Mouse (Mus musculus) midbrain, embryonic 16.5 days (tissue): ENCODE data around the gene Gnb1l. TPM values are rescaled to one million over a fixed set of nuclear protein-coding genes. Genes with fewer than 3 reads are reported as not detected.
A peak's percentile ranks its signal among the peaks of the same experiment; 100 is the strongest.

Source experiments
- ATAC-seq: fragments of 200-750 bp; cut with Nextera tagmentation; 2 replicates; pipeline ENCODE4 v1.8.0; 2017; ENCODE audit warnings: moderate TSS enrichment
- H3K27ac ChIP-seq: fragments of 300-500 bp; sonication (generic); 2 replicates; pipeline ENCODE4 v1.5.1; 2014; ENCODE audit warnings: mild to moderate bottlenecking, low read length, mixed read lengths
- H3K27me3 ChIP-seq: fragments of 300-500 bp; sonication (generic); 2 replicates; pipeline ENCODE4 v1.6.1; 2014; ENCODE audit warnings: low read depth, low read length, mixed read lengths; ENCODE audit not compliant: control insufficient read depth, insufficient read depth
- H3K36me3 ChIP-seq: fragments of 300-500 bp; sonication (generic); 2 replicates; pipeline ENCODE4 v1.6.1; 2014; ENCODE audit warnings: mild to moderate bottlenecking, low read length, moderate library complexity, mixed read lengths; ENCODE audit not compliant: control insufficient read depth, insufficient read depth
- H3K4me1 ChIP-seq: fragments of 300-500 bp; sonication (generic); 2 replicates; pipeline ENCODE4 v1.6.1; 2014; ENCODE audit warnings: mild to moderate bottlenecking, low read length, mixed read lengths; ENCODE audit not compliant: control insufficient read depth, insufficient read depth
- H3K4me2 ChIP-seq: fragments of 300-500 bp; sonication (generic); 2 replicates; pipeline ENCODE4 v1.6.1; 2014; ENCODE audit warnings: mild to moderate bottlenecking, low read length, mixed read lengths
- H3K4me3 ChIP-seq: fragments of 300-500 bp; sonication (generic); 2 replicates; pipeline ENCODE4 v1.5.1; 2014; ENCODE audit warnings: low read depth, mild to moderate bottlenecking, low read length, moderate library complexity, mixed read lengths
- H3K9ac ChIP-seq: fragments of 300-500 bp; sonication (generic); 2 replicates; pipeline ENCODE4 v1.6.1; 2014; ENCODE audit warnings: low read depth, low read length, mixed read lengths
- H3K9me3 ChIP-seq: fragments of 300-500 bp; sonication (generic); replicated peaks from 2 replicates; pipeline ENCODE4 v1.6.1; 2014; ENCODE audit warnings: mild to moderate bottlenecking, low read length, mixed read lengths; ENCODE audit not compliant: control insufficient read depth, poor library complexity, severe bottlenecking
- WGBS: fragments of 180-500 bp; shearing (Covaris S2); extraction: QIAGEN DNeasy Blood & Tissue Kit; methylation state at CpG from one replicate; pipeline ENCODE4 v1.1.7; 2014; 5-methylcytosine and 5-hydroxymethylcytosine counted together
- polyA plus RNA-seq: library from polyadenylated mRNA; unstranded; fragments of >200 nt; fragmentation: Nextera tagmentation; extraction: Ambion mirVana; gene quantifications from 2 replicates; pipeline ENCODE4 v1.2.1, GENCODE M21; 2015

Gene Gnb1l
- polyA plus RNA-seq, 1 experiment from 2014 or later: 17.6 TPM

DNA sequence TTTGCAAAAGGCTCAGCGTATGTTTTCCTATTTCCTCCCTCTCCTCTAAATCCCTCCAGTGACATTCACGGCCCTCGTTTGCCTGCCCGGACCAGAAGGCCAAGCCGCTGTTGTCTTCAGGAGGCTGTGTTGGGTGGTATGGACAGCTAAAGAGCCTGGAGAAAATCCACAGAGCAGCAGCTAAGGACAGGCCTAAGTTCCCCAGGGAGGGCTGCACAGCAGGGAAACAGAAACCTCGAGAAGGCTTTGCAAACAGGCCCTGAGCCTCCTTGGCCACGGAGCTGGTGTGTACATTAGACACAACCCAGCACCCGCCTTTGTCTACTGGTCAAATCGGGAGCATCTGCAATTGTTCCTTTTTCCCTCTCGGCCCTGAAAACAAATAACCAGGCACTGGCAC, 87.2 kb downstream of the Gnb1l start:
- Histone ChIP-seq H3K9ac (no peak overlapping the region), H3K36me3 (no peaks in the 10 kb centered on the region), H3K4me2 (no peak overlapping the region), H3K4me1 (peaks cover 28% of the 10 kb centered on the region), H3K4me3 (no peak overlapping the region), H3K27ac (no peak overlapping the region), H3K9me3 (no peaks in the 10 kb centered on the region), H3K27me3 (peaks cover 79% of the 10 kb centered on the region)
- 4% methylated on average over 10 of the region's 10 CpGs for WGBS
- no peak for ATAC-seq

DNA sequence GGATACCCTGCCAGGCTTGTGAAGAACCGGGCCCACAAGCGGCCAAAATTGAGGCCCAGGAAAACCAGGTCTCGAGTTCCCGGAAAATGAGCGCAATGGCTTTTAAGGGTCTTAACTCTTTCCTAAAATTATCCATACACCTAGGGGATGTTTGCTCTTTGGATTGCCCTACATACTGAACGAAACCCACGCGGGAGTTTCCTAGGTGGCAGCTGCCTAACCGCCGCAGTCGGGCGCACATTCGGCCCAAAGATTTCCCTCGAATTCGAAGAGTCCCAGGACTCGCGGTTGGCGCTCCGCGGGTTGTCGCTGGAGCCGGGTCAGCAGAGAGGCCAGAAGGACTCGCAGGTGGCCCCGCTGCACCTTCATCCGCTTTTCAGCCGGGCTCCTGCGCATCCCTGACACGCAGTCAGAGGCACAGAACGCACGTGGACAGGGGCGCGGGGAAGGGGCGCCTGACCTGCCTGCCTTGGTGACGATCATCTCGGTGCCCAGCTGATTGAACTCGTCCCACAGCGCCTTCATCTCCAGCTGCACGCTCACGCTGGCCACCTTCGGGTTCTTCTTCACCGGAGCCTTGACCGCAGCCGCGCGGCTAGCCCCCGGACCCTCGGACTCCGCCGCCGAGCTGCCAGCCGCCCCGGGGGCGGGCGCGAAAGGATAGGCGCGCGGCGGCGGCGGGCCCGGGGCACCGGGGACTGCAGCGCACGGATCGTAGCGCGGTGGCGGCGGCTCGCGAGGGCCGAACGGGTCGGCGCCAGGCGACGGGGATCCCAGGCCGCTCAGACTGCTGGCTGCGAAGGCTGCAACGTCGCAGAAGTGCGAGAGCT, 87.8 kb downstream of the Gnb1l start:
- no peaks in the 10 kb centered on the region for H3K9me3 ChIP-seq
- H3K27ac ChIP-seq: no peak overlapping the region
- peaks cover 29% of the 10 kb centered on the region for H3K4me1 ChIP-seq
- no peaks in the 10 kb centered on the region for H3K36me3 ChIP-seq
- H3K9ac ChIP-seq: peak overlapping the region; percentile 11; the same call in 1 of the 2 replicates
- peaks cover 79% of the 10 kb centered on the region for H3K27me3 ChIP-seq
- 1% methylated on average over 66 of the region's 83 CpGs for WGBS
- H3K4me3 ChIP-seq: peak overlapping the region; percentile 35
- peak overlapping the region; percentile 58 for H3K4me2 ChIP-seq
- no peak for ATAC-seq

DNA sequence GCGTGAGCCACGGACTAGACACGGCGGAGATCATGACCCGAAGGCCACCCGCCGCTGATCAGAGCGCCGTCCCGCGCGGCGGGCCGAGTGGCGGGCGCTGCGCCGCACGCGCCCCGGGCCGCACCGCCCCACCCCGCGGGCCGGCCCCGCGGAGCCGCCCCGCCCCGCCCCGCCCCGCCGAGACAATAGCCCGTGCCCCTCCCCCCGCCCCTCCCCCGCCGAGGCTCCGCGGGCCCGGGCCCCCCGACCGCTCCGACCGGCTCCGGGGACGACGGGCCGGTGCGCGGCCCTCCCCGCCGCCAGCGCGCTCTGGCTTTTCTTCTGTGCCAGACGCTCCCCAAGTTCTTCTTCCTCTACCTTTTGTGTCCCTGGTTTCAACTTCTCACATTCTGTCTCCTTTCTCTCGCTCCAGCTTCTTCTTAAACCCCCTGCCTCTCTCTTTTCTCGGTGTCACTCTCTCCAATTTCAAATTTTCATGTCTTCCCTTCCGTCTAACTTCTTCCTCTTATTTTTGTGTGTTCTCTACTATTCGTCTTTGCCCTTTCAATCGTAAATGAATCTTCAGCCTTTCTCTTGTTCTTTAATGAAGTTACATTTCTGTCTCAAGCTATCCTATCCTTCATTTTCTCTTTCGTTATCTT, 88.5 kb downstream of the Gnb1l start:
- Histone ChIP-seq H3K4me2 (peak overlapping the region; percentile 58), H3K9me3 (no peaks in the 10 kb centered on the region), H3K4me1 (peaks cover 27% of the 10 kb centered on the region), H3K36me3 (no peaks in the 10 kb centered on the region), H3K9ac (0 out of 2 replicates have a peak overlapping the region, but pooled peaks have one; percentile 11), H3K4me3 (peak overlapping the region; percentile 35), H3K27ac (no peak overlapping the region), H3K27me3 (peaks cover 80% of the 10 kb centered on the region)
- ATAC-seq: no peak
- WGBS: under 1% methylated on average over 29 of the region's 62 CpGs

DNA sequence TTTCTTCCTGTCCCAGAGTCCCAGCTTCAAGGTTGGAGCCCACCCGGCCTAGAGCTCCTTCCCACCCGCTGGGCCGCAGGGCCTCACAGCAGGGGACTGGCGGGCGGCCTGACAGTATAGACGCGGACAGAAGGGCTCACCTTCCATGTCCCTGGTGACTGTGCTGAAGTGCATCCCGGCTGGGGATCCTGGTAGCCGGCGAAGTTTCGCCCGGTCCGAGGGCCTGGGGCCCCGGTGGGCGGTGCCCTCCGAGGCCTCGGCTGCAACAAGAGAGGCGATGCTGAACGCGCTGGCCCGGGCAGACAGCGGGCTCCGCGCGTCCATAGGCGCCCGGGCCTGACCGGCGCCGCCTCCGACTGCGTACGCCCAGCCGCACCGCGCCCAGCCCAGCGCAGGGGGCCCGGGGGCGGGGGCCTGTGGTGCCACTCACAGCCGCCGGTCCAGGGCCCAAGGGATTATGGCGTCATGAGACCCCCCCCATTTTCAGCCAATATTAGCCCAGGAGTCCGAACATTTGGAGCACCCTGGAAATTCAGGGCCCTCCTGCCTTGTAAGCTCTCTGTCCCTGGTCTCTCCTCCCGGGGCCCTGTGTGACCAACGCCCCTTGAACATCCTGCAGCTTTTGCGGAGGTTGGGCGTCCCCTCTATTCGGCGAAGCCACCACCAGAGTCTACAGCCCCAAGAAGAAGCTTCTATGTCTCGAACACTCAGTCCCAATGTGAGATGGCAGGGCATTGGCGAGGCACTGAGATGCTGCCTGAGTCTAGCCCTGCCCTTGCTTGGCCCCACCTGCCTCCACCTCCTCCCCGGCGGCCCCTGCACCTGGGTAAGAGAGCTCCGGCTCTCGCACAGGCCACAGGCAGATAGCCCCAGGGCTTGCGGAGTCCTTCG, 89.6 kb downstream of the Gnb1l start:
- WGBS: 1% methylated on average over 56 of the region's 57 CpGs
- Histone ChIP-seq H3K9me3 (no peaks in the 10 kb centered on the region), H3K4me2 (no peak overlapping the region), H3K27ac (no peak overlapping the region), H3K9ac (no peak overlapping the region), H3K36me3 (no peaks in the 10 kb centered on the region), H3K4me3 (no peak overlapping the region), H3K4me1 (peaks cover 26% of the 10 kb centered on the region), H3K27me3 (peaks cover 77% of the 10 kb centered on the region)
- 0 out of 2 replicates have a peak, but pooled peaks have one; percentile 6 for ATAC-seq

DNA sequence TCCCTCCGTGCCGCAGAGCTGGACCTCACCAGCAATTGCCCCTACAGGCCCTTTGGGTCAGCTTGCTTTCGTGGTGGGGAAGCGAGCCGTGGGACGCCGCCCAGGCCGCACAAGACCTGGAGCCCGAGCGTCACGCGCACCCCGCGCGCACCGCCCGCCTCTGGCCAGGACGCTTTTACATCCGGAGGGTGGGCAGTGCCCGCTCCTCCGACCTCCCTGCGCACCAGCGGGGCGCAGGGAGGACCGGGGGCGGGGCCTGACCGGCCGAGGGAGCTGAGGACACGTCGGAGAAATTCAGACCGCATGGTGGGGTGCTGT, 90.2 kb downstream of the Gnb1l start:
- Histone ChIP-seq H3K27ac (no peak overlapping the region), H3K36me3 (no peaks in the 10 kb centered on the region), H3K27me3 (peaks cover 77% of the 10 kb centered on the region), H3K9me3 (no peaks in the 10 kb centered on the region), H3K4me2 (no peak overlapping the region), H3K9ac (no peak overlapping the region), H3K4me1 (peaks cover 26% of the 10 kb centered on the region), H3K4me3 (no peak overlapping the region)
- 4% methylated on average over 31 of the region's 31 CpGs for WGBS
- ATAC-seq: no peak

DNA sequence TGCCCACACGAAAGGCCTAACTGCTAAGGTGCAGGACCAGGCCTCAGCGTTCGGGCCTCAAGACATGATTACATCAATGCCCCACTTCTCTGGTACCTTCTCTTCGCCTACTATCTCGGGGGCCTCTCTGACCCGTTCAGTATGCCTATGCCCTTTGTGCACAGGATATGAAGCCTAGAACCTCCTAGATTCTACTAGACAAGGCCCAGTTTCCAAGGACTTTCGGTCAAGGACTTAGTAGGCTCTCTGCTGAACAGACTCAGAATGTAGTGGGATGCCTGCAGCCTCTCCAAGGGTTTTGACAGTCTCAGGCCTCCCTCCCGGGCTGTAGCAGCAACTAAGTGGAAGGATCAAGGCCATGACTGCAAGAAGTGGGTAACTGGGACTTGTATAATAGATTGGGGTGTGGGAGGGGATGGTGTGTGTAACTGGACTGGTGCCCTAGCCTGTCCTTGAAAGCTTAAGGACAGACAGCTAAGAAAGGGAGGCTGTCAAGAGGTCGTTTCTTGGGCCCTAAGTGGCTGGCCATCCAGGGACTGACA, 90.6 kb downstream of the Gnb1l start:
- Histone ChIP-seq H3K9ac (no peak overlapping the region), H3K36me3 (no peaks in the 10 kb centered on the region), H3K27me3 (peaks cover 75% of the 10 kb centered on the region), H3K4me2 (no peak overlapping the region), H3K27ac (no peak overlapping the region), H3K9me3 (no peaks in the 10 kb centered on the region), H3K4me3 (no peak overlapping the region), H3K4me1 (peaks cover 26% of the 10 kb centered on the region)
- ATAC-seq: no peak
- 8% methylated on average over 9 of the region's 9 CpGs for WGBS

DNA sequence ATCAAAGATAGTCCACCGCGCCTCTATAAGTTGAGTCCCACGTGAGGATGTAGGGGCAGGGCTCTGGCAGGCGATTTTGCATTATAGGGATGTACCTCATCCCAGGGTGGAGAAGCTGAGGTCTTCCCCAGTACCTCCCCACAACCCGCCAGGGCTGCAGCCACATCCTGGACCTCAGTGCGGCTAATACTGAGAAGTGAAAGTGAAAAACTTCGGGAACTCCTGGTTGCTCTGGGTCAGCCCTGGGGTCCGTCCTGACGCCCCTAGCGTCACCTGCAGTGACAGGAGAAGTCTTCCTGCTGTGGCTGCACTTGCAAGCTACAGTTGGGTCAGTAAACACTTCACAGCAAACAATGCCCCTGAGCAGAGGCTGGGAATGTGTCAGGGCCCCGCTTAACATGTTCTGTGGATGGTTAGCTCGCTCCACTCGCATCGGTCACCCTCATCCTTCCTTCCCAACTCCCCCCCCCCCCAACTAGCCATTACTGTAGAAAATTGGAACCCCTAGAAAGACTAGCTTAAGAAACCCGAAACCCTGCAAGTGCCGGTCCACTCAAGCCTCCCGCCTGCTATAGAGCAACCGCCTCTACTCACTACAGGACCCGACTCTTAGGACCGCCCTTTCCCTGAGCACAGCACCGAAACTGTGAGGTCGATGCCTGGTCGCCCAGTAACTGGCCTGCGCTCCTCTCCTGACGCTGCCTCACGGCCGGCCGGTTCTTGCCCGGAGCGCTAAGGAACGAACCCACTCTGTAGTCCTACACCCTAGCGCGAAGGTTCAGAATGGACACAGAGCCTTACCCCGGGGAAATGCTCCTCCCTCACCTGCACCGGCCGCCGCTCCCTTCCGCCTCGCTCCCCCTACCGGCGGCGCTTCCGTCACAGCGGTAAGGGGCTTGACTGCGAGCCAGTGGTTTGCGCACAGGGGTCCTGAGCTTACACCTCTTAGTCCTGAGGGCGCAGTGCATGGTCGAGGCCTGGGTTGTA, 91.6 kb downstream of the Gnb1l start, which contains the start of gene Tbx1:
Gene Tbx1 (minus strand): TSS at position 868 of the 987 bp plus-strand sequence.
- Histone ChIP-seq H3K9me3 (no peaks in the 10 kb centered on the region), H3K4me2 (peak within 1 kb of the TSS; percentile 45), H3K27me3 (peaks cover 66% of the 10 kb centered on the region), H3K9ac (no peak within 1 kb of the TSS), H3K4me3 (peak within 1 kb of the TSS; percentile 16; the same call in 1 of the 2 replicates), H3K27ac (no peak within 1 kb of the TSS), H3K4me1 (peaks cover 26% of the 10 kb centered on the region), H3K36me3 (no peaks in the 10 kb centered on the region)
- WGBS: 2% methylated on average over 48 of the region's 48 CpGs
- ATAC-seq: peak; percentile 25; the same call in 1 of the 2 replicates
